Comparison of ENCODE assay signal across 17 mouse cellular contexts in genomic region chr7:139359906-139360305, GRCm38 (mm10). TPM values are rescaled to one million over a fixed set of nuclear protein-coding genes. Genes with fewer than 3 reads are reported as not detected.
DNase-seq lines count a peak whose midpoint lies in the region; ATAC-seq lines count a peak whose summit lies in the region.
"Had no signal": no experiment of that assay in that cellular context is flagged by ENCODE, and none has a peak within 500 bp of the region (broad histone marks: within the 10 kb centered on the region; RNA-seq: fewer than 3 reads in every experiment).

No protein-coding gene starts in this region.

- 0 out of 2 replicates have a peak overlapping the region, but pooled peaks have one; percentile 29 for H3K27ac ChIP-seq in intestine, embryonic 14.5 days (ENCODE audit: low read depth)
- no peak overlapping the region for H3K27ac ChIP-seq in midbrain, embryonic 13.5 days
- H3K27ac ChIP-seq: hindbrain, embryonic 14.5 days; layer of hippocampus, adult 2 months; liver, embryonic 13.5 days had no signal

- no peak for ATAC-seq in intestine, embryonic 14.5 days (replicated peaks; ENCODE audit: low FRiP score, low TSS enrichment, low read depth)
- no peak for ATAC-seq in midbrain, embryonic 13.5 days
- ATAC-seq: forebrain, postnatal 0 days; Patski had no signal

- DNase-seq in heart, adult 9 months (ENCODE audit: low spot score in 2 of 2) = peak; percentile 35 to 38
- no peak for DNase-seq in heart, adult 8-10 months (ENCODE audit: low spot score)
- DNase-seq in lung, postnatal 10 days = peak; percentile 18
- DNase-seq in lung, postnatal 14 days = no peak
- no peak for DNase-seq in intestine, embryonic 14.5 days (ENCODE audit: low spot score)
- DNase-seq in retina, postnatal 1 day = no peak
- DNase-seq: cerebellum, adult 2 months; embryo, embryonic 11 days; forebrain, postnatal 0 days; gastrocnemius, postnatal 25 days; liver, embryonic 13.5 days had no signal

- peaks cover 28% of the 10 kb centered on the region for H3K4me1 ChIP-seq in intestine, embryonic 14.5 days (replicated peaks; ENCODE audit: control insufficient read depth, insufficient read depth, low read length)
- peaks cover 28% of the 10 kb centered on the region for H3K4me1 ChIP-seq in midbrain, embryonic 13.5 days (replicated peaks)

- H3K4me2 ChIP-seq in intestine, embryonic 14.5 days (ENCODE audit: low read length) = no peak overlapping the region
- no peak overlapping the region for H3K4me2 ChIP-seq in midbrain, embryonic 13.5 days (replicated peaks)
- H3K4me2 ChIP-seq: hindbrain, embryonic 14.5 days; liver, embryonic 13.5 days had no signal

- H3K9me3 ChIP-seq in intestine, embryonic 14.5 days (ENCODE audit: control insufficient read depth, low read length) = no peaks in the 10 kb centered on the region
- H3K9me3 ChIP-seq in midbrain, embryonic 13.5 days = no peaks in the 10 kb centered on the region
- H3K9me3 ChIP-seq: liver, embryonic 13.5 days; megakaryocyte, embryonic 14.5 days had no signal

- 57% methylated on average over 4 of the region's 4 CpGs for WGBS in intestine, embryonic 14.5 days
- 90% methylated on average over 4 of the region's 4 CpGs for WGBS in midbrain, embryonic 13.5 days

- no peak overlapping the region for H3K4me3 ChIP-seq in intestine, embryonic 14.5 days (ENCODE audit: low read depth, low read length)
- no peak overlapping the region for H3K4me3 ChIP-seq in midbrain, embryonic 13.5 days (replicated peaks)
- H3K4me3 ChIP-seq: erythroblast, embryonic 14.5 days; layer of hippocampus, adult 2 months; liver, embryonic 13.5 days; megakaryocyte, embryonic 14.5 days had no signal

- H3K36me3 ChIP-seq in intestine, embryonic 14.5 days (ENCODE audit: control insufficient read depth, insufficient read depth, low read length) = no peaks in the 10 kb centered on the region
- no peaks in the 10 kb centered on the region for H3K36me3 ChIP-seq in midbrain, embryonic 13.5 days
- H3K36me3 ChIP-seq: liver, embryonic 13.5 days had no signal

- H3K27me3 ChIP-seq in intestine, embryonic 14.5 days (replicated peaks; ENCODE audit: control insufficient read depth, insufficient read depth, low read length) = no peaks in the 10 kb centered on the region
- H3K27me3 ChIP-seq in midbrain, embryonic 13.5 days = no peaks in the 10 kb centered on the region
- H3K27me3 ChIP-seq: liver, embryonic 13.5 days; megakaryocyte, embryonic 14.5 days; Patski had no signal

- H3K9ac ChIP-seq in intestine, embryonic 14.5 days (ENCODE audit: low read length) = no peak overlapping the region
- H3K9ac ChIP-seq in midbrain, embryonic 13.5 days (replicated peaks) = no peak overlapping the region
- H3K9ac ChIP-seq: forebrain, postnatal 0 days; hindbrain, embryonic 14.5 days; liver, embryonic 13.5 days had no signal

RNA-seq across cellular contexts. Expression of gene Inpp5a, which starts 29.0 kb away (rescaled TPM):
- total RNA-seq in heart, adult 8-10 months (2022) = 100 to 1,000 TPM; 291 to 307 (median 299) TPM
- 44.2 and 49.8 TPM in 2 replicates for polyA plus RNA-seq in intestine, embryonic 14.5 days (2014; fragmentation: Nextera tagmentation; extraction: Ambion mirVana)
- polyA plus RNA-seq in midbrain, embryonic 13.5 days (2015; fragmentation: Nextera tagmentation; extraction: Ambion mirVana) = 10.0 and 14.3 TPM in 2 replicates

Comparison
In these comparisons a context has a peak if more than half of its experiments do, and no peak if none do; other contexts are left out.
1. DNase-seq: peak in heart, adult 9 months (2 of 2) and lung, postnatal 10 days (single experiment); none in heart, adult 8-10 months (single experiment), lung, postnatal 14 days (single experiment), intestine, embryonic 14.5 days (single experiment) and retina, postnatal 1 day (single experiment).